Mouse (Mus musculus): ENCODE data around the gene Otol1. TPM values are rescaled to one million over a fixed set of nuclear protein-coding genes. Genes with fewer than 3 reads are reported as not detected.

The Otol1 gene
- polyA plus RNA-seq (2015; fragmentation: Nextera tagmentation; extraction: Ambion mirVana): not detected in 2 replicates

GRCm38 (mm10) chr3:70007313-70007712 lies at the start of gene Otol1:
Gene Otol1 (plus strand): TSS chr3:70007613.

Other genes starting within 250 kb of the Otol1 start
- 0.10 and 0.99 TPM in 2 replicates for gene Sptssb, start 147.7 kb upstream of the Otol1 start, polyA plus RNA-seq (2015; fragmentation: Nextera tagmentation; extraction: Ambion mirVana)